Comparison of ENCODE assay signal across 22 mouse cellular contexts in genomic region chr9:73183356-73183755, GRCm38 (mm10).
A peak's percentile ranks its signal among the peaks of the same experiment; 100 is the strongest.
DNase-seq lines count a peak whose midpoint lies in the region; ATAC-seq lines count a peak whose summit lies in the region.
"Had no signal": no experiment of that assay in that cellular context is flagged by ENCODE, and none has a peak within 500 bp of the region (broad histone marks: within the 10 kb centered on the region; RNA-seq: fewer than 3 reads in every experiment).

No protein-coding gene starts in this region.

- no peak for DNase-seq in frontal cortex, postnatal 25 days (ENCODE audit: low spot score in 2 of 2)
- peak; percentile 29 to 71 for DNase-seq in layer of hippocampus, adult 18-20 months (ENCODE audit: low spot score in 2 of 2)
- no peak for DNase-seq in layer of hippocampus, adult 9-10 months (ENCODE audit: low spot score)
- peak; percentile 24 to 36 for DNase-seq in right cerebral cortex, postnatal 10 days (ENCODE audit: low spot score in 2 of 2)
- no peak for DNase-seq in right cerebral cortex, adult 2 months (ENCODE audit: low spot score in 2 of 2)
- DNase-seq in skeletal muscle tissue, adult 2 months (ENCODE audit: low read depth, low spot score) = peak; percentile 10
- DNase-seq in gastrocnemius, postnatal 14 days = no peak
- DNase-seq: adrenal gland, postnatal 10 days; cerebellum, adult 11-12 months; cerebellum, adult 9-11 months; gastrocnemius, postnatal 36 days; heart, adult 2 months; kidney, adult 9 months; kidney, postnatal 10 days; liver, embryonic 13.5 days; lung, adult 18-20 months; right cerebral cortex, adult 18-20 months had no signal

- intact Hi-C loops in gastrocnemius, postnatal 14 days (cut with DNase I; ENCODE audit: low total_unique reads) = no loop called here

- peak; percentile 65 for ATAC-seq in frontal cortex, adult (ENCODE audit: low TSS enrichment)
- ATAC-seq: intestine, embryonic 16.5 days; lung, postnatal 0 days; midbrain, embryonic 15.5 days; Patski had no signal

Comparison
In these comparisons a context has a peak if more than half of its experiments do, and no peak if none do; other contexts are left out.
1. DNase-seq: peak in layer of hippocampus, adult 18-20 months (2 of 2), right cerebral cortex, postnatal 10 days (2 of 2) and skeletal muscle tissue, adult 2 months (single experiment); none in frontal cortex, postnatal 25 days (0 of 2), layer of hippocampus, adult 9-10 months (single experiment), right cerebral cortex, adult 2 months (0 of 2) and gastrocnemius, postnatal 14 days (single experiment).